Mouse (Mus musculus) testis, adult 2 months (tissue): ENCODE data around the gene Sgf29.

ENCODE experiments used
- CTCF ChIP-seq: fragments of 200-500 bp; IDR thresholded peaks from 2 replicates; pipeline ENCODE4 v1.5.1; 2012; ENCODE audit warnings: low read depth, mild to moderate bottlenecking, inconsistent platforms, low read length, moderate library complexity; ENCODE audit not compliant: control insufficient read depth, insufficient read depth, insufficient replicate concordance
- POLR2A ChIP-seq: fragments of 200-500 bp; IDR thresholded peaks from 2 replicates; pipeline ENCODE4 v1.6.1; 2012; ENCODE audit warnings: low read depth, mild to moderate bottlenecking, inconsistent platforms, low read length, moderate library complexity; ENCODE audit not compliant: control insufficient read depth

DNA sequence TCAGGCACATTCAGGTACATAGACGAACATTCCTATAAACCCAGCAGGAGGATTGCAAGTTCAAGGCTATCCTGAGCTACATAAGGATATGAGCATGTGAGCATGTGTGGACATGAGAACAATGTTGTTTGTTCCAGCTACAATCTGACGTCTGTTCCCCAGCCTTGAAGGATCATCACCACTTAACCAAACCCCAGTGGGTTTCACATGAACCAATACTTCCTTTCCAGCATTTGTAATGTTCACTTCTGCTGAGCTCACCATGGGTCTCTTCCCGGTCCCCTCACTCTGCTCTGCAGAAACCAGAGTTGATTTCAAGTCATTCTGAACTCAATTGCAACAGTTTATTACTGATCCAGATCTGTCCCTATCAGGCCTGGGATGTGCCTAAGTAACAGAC is 46.5 kb upstream of the Sgf29 start:
- no peak for TF ChIP-seq CTCF
- TF ChIP-seq POLR2A = no peak
